Mouse (Mus musculus) left cerebral cortex, adult 2 months (tissue): ENCODE measurements at regions not wholly inside any gene's neighbourhood (a gene's known extent, or its start where the extent isn't known, plus 50 kb on each side); places are given as distances from the start of the nearest gene placed in this dataset.

Source experiments
- DNase-seq, 2 experiments: peaks; one replicate each; pipeline ENCODE4 v3.0.0; 2021 to 2022; ENCODE audit warnings: low spot score in 2 of 2, mixed read lengths in 1 of 2; ENCODE audit errors: extremely low spot score in 1 of 2
- H3K27ac ChIP-seq: fragments of 200-600 bp; 2 replicates; pipeline ENCODE4 v1.8.1; 2022
- H3K4me3 ChIP-seq: fragments of 200-600 bp; 2 replicates; pipeline ENCODE4 v1.8.1; 2022
- CTCF ChIP-seq: fragments of 200-600 bp; IDR thresholded peaks from 2 replicates; pipeline ENCODE4 v1.8.1; 2022; ENCODE audit warnings: antibody characterized with exemption, mild to moderate bottlenecking, moderate library complexity
- intact Hi-C: fragments of 180-260 bp; cut with DNase I; formaldehyde crosslinking; loops from one replicate; pipeline ENCODE4 v1.15.1; 2025

DNA sequence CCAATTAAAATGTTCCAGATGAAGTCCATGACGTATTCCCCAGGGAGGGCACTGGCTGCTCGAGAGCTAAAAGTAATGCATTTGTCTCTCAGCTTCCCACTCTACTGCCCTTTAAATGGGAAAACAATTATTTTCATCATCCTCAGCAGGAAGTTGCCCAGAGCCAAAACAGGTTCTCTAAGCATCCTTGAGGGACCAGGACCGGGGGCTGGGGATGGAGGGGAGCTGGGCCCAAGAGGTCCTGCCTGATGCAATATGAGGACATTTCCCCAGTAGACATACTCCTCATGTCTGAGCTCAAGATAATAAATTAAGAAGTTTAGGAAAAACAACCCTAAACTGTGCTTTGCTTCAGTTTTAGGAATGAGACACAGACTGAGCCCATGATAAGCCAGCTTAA lies 270.5 kb upstream of the Jarid2 start:
- Histone ChIP-seq H3K27ac (no peak overlapping the region), H3K4me3 (no peak overlapping the region)
- intact Hi-C loops = no loop called here
- DNase-seq = no peak
- no peak for TF ChIP-seq CTCF

DNA sequence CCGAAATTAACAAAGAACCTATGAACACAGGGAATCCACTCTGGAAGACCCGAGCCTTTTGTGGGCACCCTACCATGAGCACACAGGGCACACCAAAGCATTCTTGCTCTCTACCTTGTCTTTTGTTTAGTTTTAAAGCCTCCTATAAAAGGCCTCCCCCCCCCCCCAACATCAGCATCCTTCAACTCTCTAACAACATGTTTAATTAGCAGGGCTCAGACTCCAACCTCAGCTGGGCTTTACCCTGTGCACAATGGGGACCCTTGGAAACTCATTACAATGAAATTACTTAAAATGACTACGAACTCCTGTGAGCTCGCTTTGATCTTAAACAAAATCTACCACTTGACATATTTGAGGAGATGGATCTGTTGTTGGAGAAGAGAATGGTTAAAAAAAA lies 270.1 kb upstream of the Jarid2 start:
- TF ChIP-seq CTCF = no peak
- Histone ChIP-seq H3K4me3 (no peak overlapping the region), H3K27ac (no peak overlapping the region)
- intact Hi-C loops = no loop called here
- no peak for DNase-seq

DNA sequence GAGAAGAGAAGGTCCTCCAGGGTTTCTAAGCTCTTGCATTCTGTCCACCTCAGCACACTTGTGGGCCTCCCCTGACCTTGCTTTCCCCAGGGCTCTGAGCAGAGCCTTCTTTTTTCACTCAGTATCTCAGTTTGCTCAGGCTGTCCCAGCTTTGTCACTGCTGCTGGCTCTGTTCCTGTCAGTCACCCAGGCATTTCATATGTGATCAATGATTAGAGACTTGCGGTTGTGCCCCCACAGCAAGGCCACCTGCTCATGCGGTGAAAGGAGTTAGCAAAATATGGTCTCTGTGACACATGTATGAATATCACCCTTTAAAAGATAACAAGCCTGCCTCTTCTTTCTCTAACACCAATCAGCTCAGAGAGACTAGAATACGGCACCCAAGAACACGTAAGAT lies 265.6 kb upstream of the Jarid2 start:
- TF ChIP-seq CTCF = no peak
- no peak for DNase-seq
- H3K4me3 ChIP-seq = no peak overlapping the region
- intact Hi-C loops = no loop called here
- H3K27ac ChIP-seq = no peak overlapping the region

DNA sequence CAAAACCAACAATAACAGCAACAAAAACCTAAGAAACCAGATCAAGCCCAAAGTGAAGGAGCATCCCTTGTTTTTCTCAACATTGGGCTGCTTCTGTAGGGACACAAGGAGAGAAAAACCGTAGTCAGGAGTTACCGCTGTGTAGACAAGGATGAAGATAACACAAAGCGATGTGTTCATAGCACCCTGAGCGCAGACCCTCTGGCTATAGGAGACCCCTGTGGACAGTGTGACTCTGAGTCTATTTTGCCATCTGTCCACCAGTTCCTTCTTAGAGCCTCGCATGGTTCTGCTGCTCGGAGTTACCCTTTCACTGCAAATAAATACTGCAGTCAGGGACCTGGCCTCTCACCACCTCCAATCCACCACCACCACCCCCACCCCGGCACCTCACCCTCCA lies 263.7 kb upstream of the Jarid2 start:
- intact Hi-C loops = no loop called here
- no peak for DNase-seq
- Histone ChIP-seq H3K27ac (no peak overlapping the region), H3K4me3 (no peak overlapping the region)
- TF ChIP-seq CTCF = no peak

DNA sequence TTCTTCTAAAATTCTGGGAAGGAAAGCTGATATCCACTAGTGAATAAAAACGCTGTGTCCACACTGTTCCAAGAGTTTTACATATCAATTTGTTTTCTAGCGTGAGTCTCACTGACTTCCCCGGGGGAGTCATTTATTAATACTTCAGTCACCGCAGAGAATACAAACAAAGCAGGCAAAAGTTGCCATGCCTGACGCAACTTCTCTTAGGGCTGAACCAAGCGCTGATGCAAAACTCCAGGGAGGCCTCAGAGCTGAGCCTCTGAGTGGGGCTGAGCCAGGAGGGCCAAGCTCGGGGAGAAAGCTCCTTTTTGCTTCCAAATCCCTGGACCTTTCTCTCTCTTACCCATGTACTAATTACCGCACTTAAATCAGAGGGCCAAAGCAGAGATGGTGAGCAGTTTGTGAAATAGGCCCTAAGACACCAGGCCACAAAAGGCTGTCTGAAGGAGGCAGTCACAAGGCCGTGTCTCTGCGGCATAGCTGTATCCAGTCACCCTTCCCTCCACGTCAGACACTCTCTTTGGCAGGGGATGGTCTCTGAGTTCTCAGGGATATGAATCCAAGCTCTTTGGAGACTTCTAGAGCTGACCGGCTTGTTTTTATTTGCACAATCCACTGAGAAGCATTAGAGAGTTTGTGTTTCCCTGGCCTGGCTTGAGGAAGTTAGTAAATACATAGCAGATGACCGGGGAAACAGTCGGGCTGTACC lies 260.2 kb upstream of the Jarid2 start:
- H3K27ac ChIP-seq = no peak overlapping the region
- DNase-seq = no peak
- no peak overlapping the region for H3K4me3 ChIP-seq
- intact Hi-C loops = no loop called here
- no peak for TF ChIP-seq CTCF

DNA sequence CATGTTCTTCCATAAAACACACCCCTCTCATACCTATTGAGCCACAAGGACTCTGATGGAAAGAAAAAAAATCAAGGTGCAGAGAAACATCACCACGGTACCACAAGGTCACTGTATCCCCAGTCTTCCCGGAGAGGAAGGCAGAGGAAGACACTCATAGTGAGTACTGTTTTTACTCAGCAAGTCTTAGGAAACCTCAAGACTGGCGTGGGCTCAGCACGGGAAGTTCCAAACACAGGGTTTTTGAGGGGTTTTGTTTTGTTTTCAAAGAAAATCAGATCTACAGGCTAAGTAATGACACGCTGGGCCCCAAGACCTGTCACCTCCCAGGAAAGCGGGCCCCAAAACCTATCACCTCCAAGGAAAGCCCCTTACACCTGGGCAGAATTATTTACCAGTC lies 259.6 kb upstream of the Jarid2 start:
- no peak for TF ChIP-seq CTCF
- H3K27ac ChIP-seq = no peak overlapping the region
- no peak for DNase-seq
- no peak overlapping the region for H3K4me3 ChIP-seq
- intact Hi-C loops = no loop called here

DNA sequence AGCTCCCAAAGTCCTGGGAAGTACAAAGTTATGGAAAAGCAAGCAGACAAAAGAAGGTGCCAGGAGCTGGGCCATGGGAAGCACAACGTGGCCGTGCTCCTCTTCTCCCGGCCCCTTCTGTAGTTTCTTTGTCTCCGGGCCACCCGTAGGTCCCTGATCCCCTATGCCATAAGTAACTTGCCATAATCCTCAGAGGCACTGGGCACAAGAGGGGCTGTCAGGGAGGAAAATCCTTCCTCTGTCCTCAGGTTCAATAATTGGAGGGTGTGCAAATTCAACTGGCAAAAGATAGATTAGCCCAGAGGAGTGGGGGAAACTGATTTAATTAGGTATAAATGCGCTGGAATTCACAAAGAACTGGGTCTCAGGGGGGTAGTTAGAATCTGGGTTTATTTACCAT lies 256.1 kb upstream of the Jarid2 start:
- no peak overlapping the region for H3K4me3 ChIP-seq
- no peak overlapping the region for H3K27ac ChIP-seq
- intact Hi-C loops = no loop called here
- TF ChIP-seq CTCF = no peak
- no peak for DNase-seq

DNA sequence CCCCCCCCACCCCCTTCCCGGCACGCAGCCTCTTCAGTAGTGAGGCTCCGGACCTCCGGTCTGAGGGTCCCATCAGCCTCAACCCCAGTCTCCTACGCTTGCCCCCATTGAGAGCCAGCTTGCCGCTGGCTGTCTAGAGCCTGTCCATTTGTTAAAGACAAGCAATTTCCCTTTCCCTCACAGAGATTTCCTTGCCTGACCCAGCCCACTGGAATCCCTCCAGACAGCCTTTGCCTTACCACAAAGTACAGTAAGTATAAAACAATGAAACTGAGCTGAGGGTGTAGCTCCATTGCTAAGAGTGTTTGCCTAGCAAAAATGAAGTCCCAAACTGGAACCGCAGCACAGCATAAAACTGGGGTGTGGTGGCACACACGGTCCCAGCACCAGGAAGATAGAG lies 252.4 kb upstream of the Jarid2 start:
- DNase-seq = no peak
- TF ChIP-seq CTCF = no peak
- intact Hi-C loops = no loop called here
- H3K4me3 ChIP-seq = no peak overlapping the region
- no peak overlapping the region for H3K27ac ChIP-seq

DNA sequence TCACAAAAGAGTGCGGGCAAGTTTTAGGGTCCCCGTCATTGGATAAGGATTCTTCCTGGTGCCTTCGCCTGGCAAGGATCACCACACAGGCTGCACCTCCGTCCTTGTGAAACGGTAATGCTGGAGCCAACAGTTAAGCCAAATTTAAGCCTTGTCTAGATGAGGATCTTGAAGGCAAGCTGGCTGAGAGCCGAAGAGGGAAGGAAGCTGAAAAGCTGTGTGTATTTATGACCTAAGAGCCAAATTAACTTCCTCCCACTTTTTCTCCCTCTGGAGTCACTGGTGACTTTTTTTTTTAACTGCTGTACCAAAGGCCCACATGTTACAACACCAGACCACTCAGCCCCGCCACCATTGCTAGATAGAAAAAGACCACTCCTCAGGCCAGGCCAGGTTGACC lies 249.1 kb upstream of the Jarid2 start:
- no peak overlapping the region for H3K4me3 ChIP-seq
- DNase-seq = no peak
- no peak overlapping the region for H3K27ac ChIP-seq
- intact Hi-C loops = no loop called here
- TF ChIP-seq CTCF = no peak

DNA sequence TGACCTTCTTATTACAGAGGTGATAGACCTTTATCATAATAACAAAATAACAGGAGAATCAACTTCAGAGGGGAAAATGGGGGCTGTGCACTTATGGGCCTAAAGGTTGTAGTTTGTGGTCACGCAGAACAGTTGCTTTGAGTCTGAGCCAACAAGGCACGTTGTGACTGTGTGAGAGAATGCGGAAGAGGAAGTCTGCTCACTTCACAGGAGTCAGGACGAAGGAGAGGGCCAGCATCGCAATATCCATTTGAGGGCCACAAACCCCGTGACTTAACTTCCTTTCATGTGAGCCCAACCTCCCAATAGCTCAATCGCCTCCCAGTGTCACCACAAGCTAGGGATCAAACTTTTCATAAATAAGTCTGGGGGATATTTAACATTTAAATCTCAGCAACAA lies 246.6 kb upstream of the Jarid2 start:
- intact Hi-C loops = no loop called here
- no peak for DNase-seq
- no peak overlapping the region for H3K27ac ChIP-seq
- TF ChIP-seq CTCF = no peak
- no peak overlapping the region for H3K4me3 ChIP-seq

DNA sequence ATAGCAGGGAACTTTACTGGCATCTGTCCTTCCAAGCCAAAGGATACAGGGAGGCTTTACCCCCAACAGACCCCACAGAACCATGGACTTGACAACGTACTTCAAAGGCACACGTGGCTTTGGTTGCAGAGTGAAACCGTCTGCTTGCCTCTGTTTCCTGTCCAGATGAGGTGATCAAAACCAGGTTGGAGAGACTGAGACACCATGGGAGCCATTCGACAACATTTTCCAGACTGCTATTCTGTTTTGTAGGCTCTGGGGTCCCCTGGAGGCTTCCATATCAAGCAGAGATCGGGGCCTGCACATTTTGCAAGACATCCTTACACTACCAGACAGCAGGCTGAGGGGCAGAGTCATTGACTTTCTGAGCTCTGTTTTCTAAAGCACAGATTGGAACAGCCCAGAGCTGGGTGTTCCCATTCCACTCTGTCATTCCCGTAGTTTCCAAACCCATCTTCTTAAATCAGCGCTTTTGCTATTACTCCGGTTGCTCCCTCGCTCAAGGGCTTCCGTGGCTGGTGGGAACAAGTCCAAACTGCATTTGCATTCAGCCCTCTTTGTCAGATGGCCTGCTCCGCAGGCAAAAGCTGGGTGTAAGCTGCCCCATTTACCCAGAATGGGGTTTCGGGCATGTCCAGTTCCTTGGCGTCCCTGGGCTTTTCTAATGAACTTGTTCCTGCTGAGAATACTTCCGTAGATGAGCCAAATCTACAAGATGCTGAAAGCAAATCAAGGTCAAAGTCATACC lies 244.5 kb upstream of the Jarid2 start:
- TF ChIP-seq CTCF = no peak
- no peak overlapping the region for H3K4me3 ChIP-seq
- peak in 1 of 2 experiments; percentile 19 for DNase-seq
- intact Hi-C loops = no loop called here
- H3K27ac ChIP-seq = no peak overlapping the region

DNA sequence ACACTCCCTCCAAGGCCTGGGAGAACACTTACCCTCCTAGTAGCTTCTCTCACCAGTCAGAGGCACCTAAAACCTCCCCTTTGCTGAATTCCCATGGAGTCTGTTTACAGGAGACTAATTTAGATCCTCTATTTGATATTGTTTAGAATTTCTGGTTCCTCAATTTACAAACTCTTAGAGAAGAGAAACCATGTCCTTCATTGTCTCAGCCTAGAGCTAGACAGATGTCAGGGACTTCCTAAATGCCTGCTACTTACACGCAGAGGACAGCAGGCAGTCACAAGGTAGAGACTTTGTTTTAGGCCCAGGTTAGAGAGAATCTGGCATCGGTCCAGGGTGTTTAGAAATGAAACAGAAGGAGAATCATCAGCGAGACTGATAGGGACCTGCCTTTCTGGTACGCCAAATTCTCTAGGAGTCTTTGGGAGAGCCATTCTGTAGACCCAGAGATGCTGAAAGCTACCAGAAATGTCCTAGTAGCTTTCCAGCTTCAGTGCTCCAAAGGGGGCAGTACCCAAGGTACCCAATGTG lies 238.3 kb upstream of the Jarid2 start:
- intact Hi-C loops = no loop called here
- DNase-seq = no peak
- Histone ChIP-seq H3K27ac (no peak overlapping the region), H3K4me3 (no peak overlapping the region)
- TF ChIP-seq CTCF = no peak

DNA sequence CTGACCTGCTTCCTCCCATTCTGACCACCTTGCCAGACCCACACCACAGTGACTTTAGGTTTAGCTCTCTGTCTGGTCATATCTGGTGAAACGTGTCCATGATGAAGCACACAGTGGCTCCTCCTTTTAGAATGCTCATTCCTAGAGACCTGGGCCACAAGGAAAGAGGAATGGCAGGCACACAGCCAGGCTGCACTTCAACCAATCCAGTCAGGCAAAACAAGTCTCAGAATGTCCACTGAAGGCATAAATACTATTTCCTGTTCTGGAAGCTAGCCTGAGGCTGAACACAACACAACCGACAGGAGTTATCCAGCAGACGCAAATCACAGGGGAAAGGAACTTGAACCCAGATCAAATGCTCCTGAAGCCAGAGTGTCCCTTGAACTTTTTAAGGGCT lies 235.4 kb upstream of the Jarid2 start:
- no peak for DNase-seq
- TF ChIP-seq CTCF = no peak
- Histone ChIP-seq H3K4me3 (no peak overlapping the region), H3K27ac (no peak overlapping the region)
- intact Hi-C loops = no loop called here
